Mouse (Mus musculus): ENCODE data around the gene Hist1h2af. TPM values are rescaled to one million over a fixed set of nuclear protein-coding genes. Genes with fewer than 3 reads are reported as not detected.

Gene Hist1h2af
- polyA plus RNA-seq, 1 experiment from 2014 or later = 3.3 TPM

DNA sequence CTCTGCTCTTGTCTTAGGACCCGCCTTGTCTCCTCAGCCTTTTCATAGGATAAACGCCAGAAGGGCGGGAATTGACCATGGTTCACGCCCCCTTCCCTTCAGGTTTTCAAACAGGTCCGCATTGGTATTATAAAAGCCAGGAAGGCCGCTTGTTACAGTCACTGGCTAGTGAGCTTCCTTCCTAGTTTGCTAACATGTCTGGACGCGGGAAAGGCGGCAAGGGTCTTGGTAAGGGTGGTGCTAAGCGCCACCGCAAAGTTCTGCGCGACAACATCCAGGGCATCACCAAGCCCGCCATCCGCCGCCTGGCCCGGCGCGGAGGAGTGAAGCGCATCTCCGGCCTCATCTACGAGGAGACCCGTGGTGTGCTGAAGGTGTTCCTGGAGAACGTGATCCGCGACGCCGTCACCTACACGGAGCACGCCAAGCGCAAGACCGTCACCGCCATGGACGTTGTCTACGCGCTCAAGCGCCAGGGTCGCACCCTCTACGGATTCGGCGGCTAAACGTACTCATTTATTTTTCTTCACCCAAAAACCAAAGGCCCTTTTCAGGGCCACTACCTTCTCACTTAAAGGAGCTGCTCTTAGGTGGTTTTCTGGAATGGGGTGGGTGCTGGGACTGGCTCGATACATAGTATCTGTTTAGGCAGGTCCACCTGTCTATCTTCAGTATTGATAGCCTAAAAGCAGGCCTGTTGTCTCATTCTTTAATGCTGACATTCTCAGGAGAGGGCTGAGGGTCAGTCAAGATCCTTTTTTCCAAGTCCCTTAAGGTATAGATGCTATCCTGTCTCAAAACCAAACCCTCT lies 47.9 kb downstream of the Hist1h2af start, which contains the start of gene Hist1h4d:
Gene Hist1h4d (plus strand): TSS at position 191 of the 811 bp plus-strand sequence.
- H3K27me3 ChIP-seq (ENCODE audit: control insufficient read depth, insufficient read depth, low read length) = no peaks in the 10 kb centered on the region
- peak within 1 kb of the TSS; percentile 99 for H3K4me2 ChIP-seq (replicated peaks)
- under 1% methylated on average over 43 of the region's 43 CpGs for whole genome bisulfite sequencing
- ATAC-seq (ENCODE audit: low FRiP score) = peak; percentile 92
- peak within 1 kb of the TSS; percentile 70 for H3K9ac ChIP-seq
- no peaks in the 10 kb centered on the region for H3K36me3 ChIP-seq (replicated peaks; ENCODE audit: control insufficient read depth, insufficient read depth)
- no peaks in the 10 kb centered on the region for H3K9me3 ChIP-seq (ENCODE audit: control insufficient read depth, low read length)
- peak; percentile 100 for DNase-seq (ENCODE audit: low spot score)
- peak within 1 kb of the TSS; percentile 45 for H3K4me3 ChIP-seq (replicated peaks; ENCODE audit: low read length)
- H3K4me1 ChIP-seq (replicated peaks; ENCODE audit: control insufficient read depth, insufficient read depth, low read length) = peaks cover 33% of the 10 kb centered on the region
- peak within 1 kb of the TSS; percentile 82 for H3K27ac ChIP-seq

DNA sequence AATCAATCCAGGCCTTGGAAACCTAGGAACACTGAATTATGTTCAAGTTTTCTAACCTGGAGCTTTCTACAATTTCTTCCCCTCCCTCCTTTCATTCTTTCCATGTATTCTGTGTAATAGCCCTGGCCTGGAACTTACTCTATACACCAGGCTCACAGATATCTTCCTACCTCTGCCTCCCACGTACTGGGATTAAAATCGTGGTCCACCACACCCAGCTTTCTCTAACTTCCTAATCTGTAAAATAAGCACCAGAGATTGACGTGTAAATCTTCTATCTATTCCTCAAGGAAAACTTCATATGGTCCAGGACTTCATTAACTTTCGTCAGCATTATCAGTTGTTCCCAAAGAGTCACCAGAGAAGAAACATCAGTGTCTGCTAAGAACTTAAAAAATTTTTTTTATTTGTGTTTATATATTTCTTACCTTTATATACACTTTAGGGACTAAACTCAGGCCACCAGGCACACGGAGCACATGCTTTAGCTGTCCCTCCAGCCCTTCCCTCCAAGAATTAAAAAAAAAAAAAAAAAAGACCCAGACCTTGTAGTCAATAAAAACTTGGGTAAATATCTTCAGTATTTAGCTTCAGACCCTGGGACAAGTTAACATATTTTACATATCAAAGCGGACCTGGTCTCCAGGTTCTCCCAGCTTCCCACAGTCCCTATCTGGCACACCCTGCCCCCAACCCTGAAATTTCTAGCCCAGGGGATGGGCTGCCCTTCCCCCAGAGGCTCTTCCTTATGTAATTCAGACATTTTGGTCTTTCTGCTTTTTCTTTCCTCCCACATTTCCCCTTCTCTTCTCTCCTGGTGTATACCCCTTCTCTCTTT lies 48.7 kb downstream of the Hist1h2af start:
- peak overlapping the region; percentile 70 for H3K9ac ChIP-seq
- peak overlapping the region; percentile 99 for H3K4me2 ChIP-seq (replicated peaks)
- peak overlapping the region; percentile 45 for H3K4me3 ChIP-seq (replicated peaks; ENCODE audit: low read length)
- H3K27me3 ChIP-seq (ENCODE audit: control insufficient read depth, insufficient read depth, low read length) = no peaks in the 10 kb centered on the region
- DNase-seq (ENCODE audit: low spot score) (no peak), ATAC-seq (ENCODE audit: low FRiP score) (no peak)
- H3K4me1 ChIP-seq (replicated peaks; ENCODE audit: control insufficient read depth, insufficient read depth, low read length) = peaks cover 36% of the 10 kb centered on the region
- WGBS = 4% methylated on average over 6 of the region's 6 CpGs
- H3K36me3 ChIP-seq (replicated peaks; ENCODE audit: control insufficient read depth, insufficient read depth) = no peaks in the 10 kb centered on the region
- no peaks in the 10 kb centered on the region for H3K9me3 ChIP-seq (ENCODE audit: control insufficient read depth, low read length)
- H3K27ac ChIP-seq = peak overlapping the region; percentile 82

DNA sequence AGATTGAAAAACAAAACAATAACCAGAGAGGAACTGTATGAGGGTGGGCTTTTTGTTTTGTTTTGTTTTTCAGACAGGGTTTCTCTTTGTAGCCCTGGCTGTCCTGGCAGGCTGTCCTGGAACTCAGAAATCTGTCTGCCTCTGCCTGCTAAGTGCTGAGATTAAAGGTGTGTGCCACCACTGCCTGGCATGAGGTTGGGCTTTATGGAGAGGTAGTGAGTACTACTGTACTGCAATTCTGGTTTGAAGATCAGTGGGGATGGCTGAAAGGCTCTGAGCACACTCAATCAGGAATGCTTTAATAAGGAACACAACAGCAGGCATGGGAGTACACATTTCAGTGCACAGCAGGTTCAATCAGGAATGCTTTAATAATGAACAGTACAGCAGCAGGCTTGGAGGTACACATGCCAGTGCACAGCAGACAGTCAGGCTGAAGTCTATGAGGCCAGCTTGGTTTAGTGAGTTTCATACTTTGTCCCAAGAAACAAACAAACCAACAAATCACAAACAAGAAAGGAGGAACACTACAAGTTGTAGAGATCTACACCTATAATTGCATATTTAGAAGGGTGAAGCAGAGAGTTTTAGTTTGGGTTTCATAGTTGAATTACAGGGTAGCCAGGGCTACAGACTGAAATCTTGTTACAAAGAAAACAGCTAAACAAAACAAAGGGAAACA lies 49.8 kb downstream of the Hist1h2af start:
- Histone ChIP-seq H3K27ac (no peak overlapping the region), H3K4me1 (replicated peaks; ENCODE audit: control insufficient read depth, insufficient read depth, low read length) (peaks cover 36% of the 10 kb centered on the region), H3K4me2 (replicated peaks) (0 out of 2 replicates have a peak overlapping the region, but pooled peaks have one; percentile 99), H3K36me3 (replicated peaks; ENCODE audit: control insufficient read depth, insufficient read depth) (no peaks in the 10 kb centered on the region), H3K9me3 (ENCODE audit: control insufficient read depth, low read length) (no peaks in the 10 kb centered on the region), H3K4me3 (replicated peaks; ENCODE audit: low read length) (no peak overlapping the region), H3K27me3 (ENCODE audit: control insufficient read depth, insufficient read depth, low read length) (no peaks in the 10 kb centered on the region), H3K9ac (no peak overlapping the region)
- ATAC-seq (ENCODE audit: low FRiP score) (no peak), DNase-seq (ENCODE audit: low spot score) (no peak)

Small RNA genes lying within 50 kb of the gene (microRNA-seq; reads per million reads assigned to microRNA genes)
- gene Gm44297 = not detected
- not detected for gene Gm44359
- not detected for gene Gm44394
- gene n-TStga1 = not detected

Other genes with a start within 250 kb of the Hist1h2af start
- 48.8 and 52.0 TPM in 2 replicates for gene Zfp322a, start 164.7 kb upstream of the Hist1h2af start, polyA plus RNA-seq (2014; fragmentation: Nextera tagmentation; extraction: Ambion mirVana)
- gene Abt1, start 110.0 kb upstream of the Hist1h2af start, polyA plus RNA-seq (2014; fragmentation: Nextera tagmentation; extraction: Ambion mirVana) = 8.5 and 8.9 TPM in 2 replicates
- gene Btn1a1, start 68.0 kb upstream of the Hist1h2af start, polyA plus RNA-seq (2014; fragmentation: Nextera tagmentation; extraction: Ambion mirVana) = 0.05 TPM in 1 of 2 replicates, not detected in the other
- gene Btn2a2, start 45.0 kb upstream of the Hist1h2af start, polyA plus RNA-seq (2014; fragmentation: Nextera tagmentation; extraction: Ambion mirVana) = 0.21 TPM in 1 of 2 replicates, not detected in the other
- gene Hist1h4h, start 2.9 kb upstream of the Hist1h2af start, polyA plus RNA-seq (2014; fragmentation: Nextera tagmentation; extraction: Ambion mirVana) = 3.2 and 3.3 TPM in 2 replicates
- 1.2 TPM in 1 of 2 replicates, not detected in the other for gene Hist1h3g, start 1.5 kb downstream of the Hist1h2af start, polyA plus RNA-seq (2014; fragmentation: Nextera tagmentation; extraction: Ambion mirVana)
- gene Hist1h2bh, start 9.5 kb downstream of the Hist1h2af start, polyA plus RNA-seq (2014; fragmentation: Nextera tagmentation; extraction: Ambion mirVana) = 0.22 TPM in 1 of 2 replicates, not detected in the other
- gene Hist1h3f, start 10.1 kb downstream of the Hist1h2af start, polyA plus RNA-seq (2014; fragmentation: Nextera tagmentation; extraction: Ambion mirVana) = 0.28 and 0.29 TPM in 2 replicates
- gene Hist1h4f, start 17.7 kb downstream of the Hist1h2af start, polyA plus RNA-seq (2014; fragmentation: Nextera tagmentation; extraction: Ambion mirVana) = not detected in 2 replicates
- 0.12 and 0.17 TPM in 2 replicates for gene Hist1h1d, start 19.4 kb downstream of the Hist1h2af start, polyA plus RNA-seq (2014; fragmentation: Nextera tagmentation; extraction: Ambion mirVana)
- gene Hist1h3e, start 28.5 kb downstream of the Hist1h2af start, polyA plus RNA-seq (2014; fragmentation: Nextera tagmentation; extraction: Ambion mirVana) = 1.5 and 3.1 TPM in 2 replicates
- 21.8 and 22.5 TPM in 2 replicates for gene Hist1h2ae, start 37.3 kb downstream of the Hist1h2af start, polyA plus RNA-seq (2014; fragmentation: Nextera tagmentation; extraction: Ambion mirVana)
- gene Hist1h2bg, start 37.5 kb downstream of the Hist1h2af start, polyA plus RNA-seq (2014; fragmentation: Nextera tagmentation; extraction: Ambion mirVana) = 0.94 and 2.3 TPM in 2 replicates
- gene Hist1h2bf, start 40.3 kb downstream of the Hist1h2af start, polyA plus RNA-seq (2014; fragmentation: Nextera tagmentation; extraction: Ambion mirVana) = 0.91 and 1.8 TPM in 2 replicates
- gene Hist1h2ad, start 40.5 kb downstream of the Hist1h2af start, polyA plus RNA-seq (2014; fragmentation: Nextera tagmentation; extraction: Ambion mirVana) = 0.77 TPM in 1 of 2 replicates, not detected in the other
- gene Hist1h3d, start 41.9 kb downstream of the Hist1h2af start, polyA plus RNA-seq (2014; fragmentation: Nextera tagmentation; extraction: Ambion mirVana) = 1.4 and 2.2 TPM in 2 replicates
- 29.1 and 37.2 TPM in 2 replicates for gene Hist1h4d, start 47.7 kb downstream of the Hist1h2af start, polyA plus RNA-seq (2014; fragmentation: Nextera tagmentation; extraction: Ambion mirVana)
- 0.52 and 1.0 TPM in 2 replicates for gene Hist1h2be, start 87.2 kb downstream of the Hist1h2af start, polyA plus RNA-seq (2014; fragmentation: Nextera tagmentation; extraction: Ambion mirVana)
- 4.4 and 5.3 TPM in 2 replicates for gene Hist1h1e, start 88.7 kb downstream of the Hist1h2af start, polyA plus RNA-seq (2014; fragmentation: Nextera tagmentation; extraction: Ambion mirVana)
- gene Hist1h2ac, start 150.0 kb downstream of the Hist1h2af start, polyA plus RNA-seq (2014; fragmentation: Nextera tagmentation; extraction: Ambion mirVana) = 0.26 and 0.27 TPM in 2 replicates
- 14.5 and 15.1 TPM in 2 replicates for gene Hist1h2bc, start 150.3 kb downstream of the Hist1h2af start, polyA plus RNA-seq (2014; fragmentation: Nextera tagmentation; extraction: Ambion mirVana)
- gene Hist1h1t, start 161.9 kb downstream of the Hist1h2af start, polyA plus RNA-seq (2014; fragmentation: Nextera tagmentation; extraction: Ambion mirVana) = not detected in 2 replicates
- gene Hist1h4c, start 164.5 kb downstream of the Hist1h2af start, polyA plus RNA-seq (2014; fragmentation: Nextera tagmentation; extraction: Ambion mirVana) = 3.0 and 3.5 TPM in 2 replicates
- 4.8 and 7.0 TPM in 2 replicates for gene Hfe, start 176.9 kb downstream of the Hist1h2af start, polyA plus RNA-seq (2014; fragmentation: Nextera tagmentation; extraction: Ambion mirVana)
- gene Hist1h1c, start 204.9 kb downstream of the Hist1h2af start, polyA plus RNA-seq (2014; fragmentation: Nextera tagmentation; extraction: Ambion mirVana) = 7.2 and 8.3 TPM in 2 replicates
- gene Hist1h3c, start 211.7 kb downstream of the Hist1h2af start, polyA plus RNA-seq (2014; fragmentation: Nextera tagmentation; extraction: Ambion mirVana) = 1.1 TPM in 1 of 2 replicates, not detected in the other
- gene Hist1h2bb, start 212.8 kb downstream of the Hist1h2af start, polyA plus RNA-seq (2014; fragmentation: Nextera tagmentation; extraction: Ambion mirVana) = 0.64 TPM in 1 of 2 replicates, not detected in the other
- gene Hist1h2ab, start 217.2 kb downstream of the Hist1h2af start, polyA plus RNA-seq (2014; fragmentation: Nextera tagmentation; extraction: Ambion mirVana) = 6.7 and 9.8 TPM in 2 replicates
- 1.1 and 1.8 TPM in 2 replicates for gene Hist1h3b, start 218.4 kb downstream of the Hist1h2af start, polyA plus RNA-seq (2014; fragmentation: Nextera tagmentation; extraction: Ambion mirVana)
- 2.1 TPM in 1 of 2 replicates, not detected in the other for gene Hist1h4b, start 223.1 kb downstream of the Hist1h2af start, polyA plus RNA-seq (2014; fragmentation: Nextera tagmentation; extraction: Ambion mirVana)
- 0.55 TPM in 1 of 2 replicates, not detected in the other for gene Hist1h4a, start 227.3 kb downstream of the Hist1h2af start, polyA plus RNA-seq (2014; fragmentation: Nextera tagmentation; extraction: Ambion mirVana)
- 0.94 and 2.1 TPM in 2 replicates for gene Hist1h3a, start 228.5 kb downstream of the Hist1h2af start, polyA plus RNA-seq (2014; fragmentation: Nextera tagmentation; extraction: Ambion mirVana)
- 0.50 and 1.1 TPM in 2 replicates for gene Hist1h1a, start 229.8 kb downstream of the Hist1h2af start, polyA plus RNA-seq (2014; fragmentation: Nextera tagmentation; extraction: Ambion mirVana)
- not detected in 2 replicates for gene Trim38, start 236.0 kb downstream of the Hist1h2af start, polyA plus RNA-seq (2014; fragmentation: Nextera tagmentation; extraction: Ambion mirVana)

All from hindbrain, embryonic 14.5 days (tissue).